Mouse (Mus musculus): ENCODE results near the gene Ppp1ca.
A peak's percentile ranks its signal among the peaks of the same experiment; 100 is the strongest.

DNA sequence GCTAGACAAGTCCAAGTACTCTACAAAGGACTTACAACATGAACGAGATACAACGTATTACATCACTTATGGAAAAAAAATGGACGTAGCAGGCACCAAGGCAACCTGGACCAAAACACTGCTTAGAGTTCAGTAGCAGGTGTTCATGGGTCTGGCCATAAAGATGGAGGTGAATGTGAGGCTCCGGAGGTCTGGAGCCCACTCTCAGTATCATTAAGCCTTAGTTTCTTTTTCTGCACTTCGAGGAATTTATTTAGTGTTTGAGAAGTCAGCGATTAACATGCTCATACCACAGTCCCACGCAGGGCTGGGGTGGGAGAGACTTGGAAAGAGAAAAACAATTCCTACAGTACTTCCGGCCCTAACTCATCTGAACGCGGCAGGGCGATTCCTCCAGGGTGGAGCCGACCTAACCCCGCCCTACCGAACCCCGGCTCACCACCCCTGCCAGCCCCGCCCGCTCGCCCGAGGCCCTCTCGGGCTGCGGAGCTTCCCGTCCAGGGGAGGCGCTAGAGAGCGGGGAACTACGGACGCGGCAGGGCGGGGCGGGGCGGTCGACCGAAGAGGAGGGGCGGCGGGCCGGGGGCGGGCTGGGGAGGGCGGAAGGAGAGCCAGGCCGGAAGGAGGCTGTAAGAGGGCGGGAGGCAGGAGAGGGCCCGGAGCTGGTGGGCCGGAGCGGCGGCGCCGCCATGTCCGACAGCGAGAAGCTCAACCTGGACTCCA lies at the start of gene Ppp1ca:
- TF ChIP-seq EP300 (IDR thresholded peaks at IDR 0.05; ENCODE audit: insufficient read depth, low read depth, low read length) (0 out of 2 replicates have a peak, but pooled peaks have one; percentile 41), CTCF (IDR thresholded peaks at IDR 0.05) (peak; percentile 84), POLR2A (IDR thresholded peaks at IDR 0.05; ENCODE audit: insufficient read depth, low read depth, low read length) (peak; percentile 79)

All from heart, adult 2 months (tissue).